Mouse (Mus musculus): ENCODE results near the gene Upk3a. TPM values are rescaled to one million over a fixed set of nuclear protein-coding genes. Genes with fewer than 3 reads are reported as not detected.

The Upk3a gene
- 1.2 and 2.1 TPM in 2 replicates for polyA plus RNA-seq (2014; fragmentation: Nextera tagmentation; extraction: Ambion mirVana)

DNA sequence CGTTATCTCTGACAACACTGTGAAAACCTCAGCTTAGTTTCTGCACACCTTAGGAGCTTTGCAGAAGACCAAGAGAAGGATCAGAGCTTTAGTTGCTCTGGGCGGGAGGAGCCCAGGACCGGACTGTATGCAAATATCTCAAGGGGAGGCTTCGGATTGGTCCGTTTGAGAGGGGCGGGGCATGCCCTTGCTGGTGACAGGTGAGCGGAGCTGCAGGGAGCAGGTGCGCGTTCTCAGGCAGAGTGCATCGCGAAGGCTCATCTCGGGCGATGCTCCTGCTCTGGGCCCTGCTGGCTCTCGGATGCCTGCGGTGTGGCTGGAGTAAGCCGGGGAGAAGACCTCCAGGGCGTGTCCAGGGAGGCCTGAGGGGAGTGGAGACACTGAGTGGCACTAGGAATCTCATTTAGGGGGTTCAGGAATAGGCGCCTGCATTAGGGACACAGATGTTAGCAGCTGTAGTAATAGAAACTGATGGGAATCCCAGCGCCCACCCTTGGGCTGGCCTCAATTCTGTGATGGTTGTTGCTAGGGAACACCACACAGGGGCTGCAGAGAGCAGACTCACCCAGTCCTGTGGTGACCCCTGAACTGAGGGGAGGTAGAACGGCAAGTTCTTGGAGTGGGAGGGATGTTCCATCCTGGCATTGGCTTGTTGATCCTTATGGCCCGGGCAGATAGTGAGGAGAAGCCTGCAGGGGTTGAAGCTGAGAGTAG lies at the start of gene Upk3a:
Gene Upk3a (plus strand): TSS at position 191 of the 714 bp plus-strand sequence.
- Histone ChIP-seq H3K9ac (ENCODE audit: low read length) (no peak within 1 kb of the TSS), H3K27ac (ENCODE audit: low read depth) (no peak within 1 kb of the TSS), H3K4me1 (replicated peaks; ENCODE audit: control insufficient read depth, insufficient read depth, low read length) (peaks cover 13% of the 10 kb centered on the region; the same call in 1 of the 2 replicates), H3K27me3 (replicated peaks; ENCODE audit: control insufficient read depth, insufficient read depth, low read length) (0 out of 2 replicates have a peak, but pooled peaks cover 2% of the 10 kb centered on the region), H3K9me3 (ENCODE audit: control insufficient read depth, low read length) (no peaks in the 10 kb centered on the region), H3K36me3 (ENCODE audit: control insufficient read depth, insufficient read depth, low read length) (no peaks in the 10 kb centered on the region), H3K4me2 (ENCODE audit: low read length) (peak within 1 kb of the TSS; percentile 9; the same call in 1 of the 2 replicates), H3K4me3 (ENCODE audit: low read depth, low read length) (no peak within 1 kb of the TSS)
- ATAC-seq (replicated peaks; ENCODE audit: low FRiP score, low TSS enrichment, low read depth) = peak; percentile 81
- 6% methylated on average over 21 of the region's 21 CpGs for WGBS
- DNase-seq (ENCODE audit: low spot score) = peak; percentile 67

DNA sequence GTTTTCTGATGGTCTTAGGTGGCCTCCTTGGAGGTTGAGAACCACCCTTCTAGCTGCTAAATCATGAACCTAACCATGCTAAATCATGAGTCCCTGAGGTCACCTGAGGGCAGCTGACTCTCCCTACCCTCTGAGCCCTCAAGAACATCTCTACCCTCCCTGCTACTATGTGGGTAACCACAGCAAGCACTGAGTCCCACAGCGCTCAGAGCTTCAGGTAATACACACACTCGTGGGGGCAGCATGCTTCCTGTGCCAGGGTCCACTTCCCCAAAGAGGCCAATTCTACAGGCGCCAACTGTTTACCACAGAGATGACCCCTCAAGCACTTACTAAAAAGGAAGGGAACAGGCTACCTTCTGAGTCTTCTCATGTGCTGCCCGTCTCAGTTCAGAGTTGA lies 48.4 kb upstream of the Upk3a start:
- DNase-seq (ENCODE audit: low spot score) = no peak
- H3K4me1 ChIP-seq (replicated peaks; ENCODE audit: control insufficient read depth, insufficient read depth, low read length) = no peaks in the 10 kb centered on the region
- 85% methylated on average over 4 of the region's 4 CpGs for WGBS
- H3K27me3 ChIP-seq (replicated peaks; ENCODE audit: control insufficient read depth, insufficient read depth, low read length) = no peaks in the 10 kb centered on the region
- H3K4me2 ChIP-seq (ENCODE audit: low read length) = no peak overlapping the region
- no peak overlapping the region for H3K4me3 ChIP-seq (ENCODE audit: low read depth, low read length)
- no peaks in the 10 kb centered on the region for H3K9me3 ChIP-seq (ENCODE audit: control insufficient read depth, low read length)
- H3K9ac ChIP-seq (ENCODE audit: low read length) = no peak overlapping the region
- no peaks in the 10 kb centered on the region for H3K36me3 ChIP-seq (ENCODE audit: control insufficient read depth, insufficient read depth, low read length)
- no peak overlapping the region for H3K27ac ChIP-seq (ENCODE audit: low read depth)
- no peak for ATAC-seq (replicated peaks; ENCODE audit: low FRiP score, low TSS enrichment, low read depth)

DNA sequence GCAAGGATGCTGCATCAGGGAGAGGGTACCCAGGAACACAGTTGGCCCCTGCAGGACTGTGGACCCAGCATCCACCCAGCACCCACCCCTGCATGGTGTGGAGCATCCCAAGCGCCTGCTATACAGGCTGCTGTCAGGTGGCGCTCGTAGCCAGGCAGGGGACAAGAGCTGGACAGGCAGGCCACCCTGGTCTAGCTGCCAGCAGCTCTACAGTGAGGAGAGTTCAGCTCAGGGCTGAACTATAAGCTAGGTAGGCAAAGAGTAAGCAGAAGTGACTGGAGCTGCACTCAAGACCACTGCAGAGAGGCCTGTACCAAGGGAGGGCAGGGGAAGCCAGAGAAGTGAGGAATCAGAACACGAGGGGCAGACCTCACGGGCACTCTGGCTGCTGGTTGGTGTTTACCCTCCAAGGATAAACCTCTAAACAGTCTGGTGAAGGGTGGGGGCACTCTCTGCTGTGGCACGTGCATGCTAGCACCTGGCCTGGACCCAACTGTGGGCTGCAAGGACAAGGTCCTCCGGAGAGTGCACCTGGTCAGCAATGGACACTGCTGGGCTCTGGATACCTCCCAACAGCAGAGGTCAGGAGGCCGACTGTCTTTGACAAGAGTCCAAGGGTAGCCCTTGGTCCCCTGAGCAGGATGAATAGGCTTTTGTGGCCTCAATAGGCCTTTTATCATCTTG lies 43.9 kb upstream of the Upk3a start:
- H3K4me1 ChIP-seq (replicated peaks; ENCODE audit: control insufficient read depth, insufficient read depth, low read length) = no peaks in the 10 kb centered on the region
- no peak overlapping the region for H3K9ac ChIP-seq (ENCODE audit: low read length)
- H3K27me3 ChIP-seq (replicated peaks; ENCODE audit: control insufficient read depth, insufficient read depth, low read length) = no peaks in the 10 kb centered on the region
- DNase-seq (ENCODE audit: low spot score) (no peak), ATAC-seq (replicated peaks; ENCODE audit: low FRiP score, low TSS enrichment, low read depth) (no peak; the same call in 1 of the 2 replicates)
- H3K9me3 ChIP-seq (ENCODE audit: control insufficient read depth, low read length) = no peaks in the 10 kb centered on the region
- no peaks in the 10 kb centered on the region for H3K36me3 ChIP-seq (ENCODE audit: control insufficient read depth, insufficient read depth, low read length)
- no peak overlapping the region for H3K4me3 ChIP-seq (ENCODE audit: low read depth, low read length)
- no peak overlapping the region for H3K27ac ChIP-seq (ENCODE audit: low read depth)
- 69% methylated on average over 8 of the region's 8 CpGs for WGBS
- no peak overlapping the region for H3K4me2 ChIP-seq (ENCODE audit: low read length)

DNA sequence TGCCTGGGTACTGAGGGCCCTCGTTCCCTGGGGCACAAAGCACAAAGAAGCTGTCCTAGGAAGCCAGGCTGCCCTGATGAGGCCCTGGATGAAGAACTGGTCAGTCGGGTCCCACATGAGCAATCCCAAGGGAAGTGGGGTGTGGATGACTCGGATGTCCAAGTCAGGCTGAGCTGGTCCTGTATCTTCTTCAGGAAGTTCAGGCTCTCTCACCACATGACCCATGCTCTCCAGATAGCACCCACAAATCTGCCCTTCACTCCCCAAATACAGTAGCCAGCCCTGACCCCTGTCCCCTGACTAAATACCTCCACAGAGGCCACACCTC lies 43.4 kb upstream of the Upk3a start:
- Histone ChIP-seq H3K4me3 (ENCODE audit: low read depth, low read length) (no peak overlapping the region), H3K27me3 (replicated peaks; ENCODE audit: control insufficient read depth, insufficient read depth, low read length) (no peaks in the 10 kb centered on the region), H3K4me2 (ENCODE audit: low read length) (no peak overlapping the region), H3K36me3 (ENCODE audit: control insufficient read depth, insufficient read depth, low read length) (no peaks in the 10 kb centered on the region), H3K27ac (ENCODE audit: low read depth) (no peak overlapping the region), H3K9me3 (ENCODE audit: control insufficient read depth, low read length) (no peaks in the 10 kb centered on the region), H3K9ac (ENCODE audit: low read length) (no peak overlapping the region), H3K4me1 (replicated peaks; ENCODE audit: control insufficient read depth, insufficient read depth, low read length) (no peaks in the 10 kb centered on the region)
- DNase-seq (ENCODE audit: low spot score) = no peak
- ATAC-seq (replicated peaks; ENCODE audit: low FRiP score, low TSS enrichment, low read depth) = no peak
- WGBS = 61% methylated on average over 3 of the region's 3 CpGs

DNA sequence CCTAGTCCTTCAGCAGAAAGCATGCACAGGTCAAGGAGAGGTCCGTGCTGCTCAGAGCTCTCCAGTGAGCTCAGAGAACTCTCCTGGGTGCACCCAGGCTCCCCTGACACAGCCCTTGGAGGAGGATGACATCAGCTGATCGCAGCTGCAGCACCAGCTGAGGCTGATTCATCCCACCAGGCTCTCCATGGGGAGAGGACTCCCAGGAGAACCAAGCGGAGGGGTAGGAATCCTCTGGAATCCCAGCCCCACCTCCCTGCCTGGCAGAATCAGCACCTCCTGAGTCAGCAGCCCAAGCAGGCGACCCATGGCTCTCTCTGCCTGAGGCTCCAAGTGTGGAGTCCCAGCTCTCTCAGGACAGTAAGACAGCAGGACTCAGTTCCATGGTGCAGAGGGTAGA lies 41.2 kb upstream of the Upk3a start:
- 26% methylated on average over 4 of the region's 4 CpGs for WGBS
- ATAC-seq (replicated peaks; ENCODE audit: low FRiP score, low TSS enrichment, low read depth) = no peak
- H3K4me1 ChIP-seq (replicated peaks; ENCODE audit: control insufficient read depth, insufficient read depth, low read length) = no peaks in the 10 kb centered on the region
- H3K9me3 ChIP-seq (ENCODE audit: control insufficient read depth, low read length) = no peaks in the 10 kb centered on the region
- no peak overlapping the region for H3K4me3 ChIP-seq (ENCODE audit: low read depth, low read length)
- H3K4me2 ChIP-seq (ENCODE audit: low read length) = no peak overlapping the region
- no peak for DNase-seq (ENCODE audit: low spot score)
- no peaks in the 10 kb centered on the region for H3K27me3 ChIP-seq (replicated peaks; ENCODE audit: control insufficient read depth, insufficient read depth, low read length)
- no peaks in the 10 kb centered on the region for H3K36me3 ChIP-seq (ENCODE audit: control insufficient read depth, insufficient read depth, low read length)
- no peak overlapping the region for H3K27ac ChIP-seq (ENCODE audit: low read depth)
- H3K9ac ChIP-seq (ENCODE audit: low read length) = no peak overlapping the region

DNA sequence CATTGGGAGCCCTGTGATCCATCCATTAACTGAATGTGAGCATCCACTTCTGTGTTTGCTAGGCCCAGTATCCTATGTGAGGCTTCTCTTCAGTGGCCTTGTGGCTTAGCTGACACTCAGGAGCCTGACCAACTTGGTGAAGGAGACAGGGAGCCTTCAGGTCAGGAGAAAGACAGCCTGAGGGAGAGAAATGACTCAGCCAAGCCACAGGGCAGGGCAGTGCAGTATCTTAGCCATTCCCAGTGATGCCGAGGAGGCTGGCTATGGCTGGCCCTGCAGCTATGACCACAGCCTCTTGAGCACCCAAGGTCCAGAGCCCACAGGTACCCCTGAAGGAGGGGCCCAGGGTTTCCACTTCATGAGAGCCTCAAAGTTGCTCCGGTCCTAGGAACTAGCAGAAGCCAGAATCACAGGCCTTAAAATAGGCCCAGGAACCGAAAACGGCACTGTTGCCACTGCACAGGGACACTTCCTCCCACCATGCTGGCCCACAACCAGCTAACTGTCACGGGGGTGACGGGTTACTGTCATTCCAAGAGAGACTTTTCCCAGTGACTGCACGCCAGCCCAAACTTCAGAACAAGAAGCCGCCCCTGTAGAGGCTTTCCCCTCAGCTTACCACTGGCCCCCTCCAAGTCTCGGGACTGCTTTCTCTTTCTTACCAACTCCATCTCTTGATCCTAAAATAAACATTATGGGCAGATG lies 35.2 kb upstream of the Upk3a start:
- no peaks in the 10 kb centered on the region for H3K27me3 ChIP-seq (replicated peaks; ENCODE audit: control insufficient read depth, insufficient read depth, low read length)
- 79% methylated on average over 9 of the region's 9 CpGs for WGBS
- no peak overlapping the region for H3K4me2 ChIP-seq (ENCODE audit: low read length)
- DNase-seq (ENCODE audit: low spot score) = no peak
- ATAC-seq (replicated peaks; ENCODE audit: low FRiP score, low TSS enrichment, low read depth) = no peak
- no peak overlapping the region for H3K27ac ChIP-seq (ENCODE audit: low read depth)
- peaks cover 3% of the 10 kb centered on the region for H3K4me1 ChIP-seq (replicated peaks; ENCODE audit: control insufficient read depth, insufficient read depth, low read length)
- no peak overlapping the region for H3K4me3 ChIP-seq (ENCODE audit: low read depth, low read length)
- H3K9me3 ChIP-seq (ENCODE audit: control insufficient read depth, low read length) = no peaks in the 10 kb centered on the region
- H3K9ac ChIP-seq (ENCODE audit: low read length) = no peak overlapping the region
- no peaks in the 10 kb centered on the region for H3K36me3 ChIP-seq (ENCODE audit: control insufficient read depth, insufficient read depth, low read length)

DNA sequence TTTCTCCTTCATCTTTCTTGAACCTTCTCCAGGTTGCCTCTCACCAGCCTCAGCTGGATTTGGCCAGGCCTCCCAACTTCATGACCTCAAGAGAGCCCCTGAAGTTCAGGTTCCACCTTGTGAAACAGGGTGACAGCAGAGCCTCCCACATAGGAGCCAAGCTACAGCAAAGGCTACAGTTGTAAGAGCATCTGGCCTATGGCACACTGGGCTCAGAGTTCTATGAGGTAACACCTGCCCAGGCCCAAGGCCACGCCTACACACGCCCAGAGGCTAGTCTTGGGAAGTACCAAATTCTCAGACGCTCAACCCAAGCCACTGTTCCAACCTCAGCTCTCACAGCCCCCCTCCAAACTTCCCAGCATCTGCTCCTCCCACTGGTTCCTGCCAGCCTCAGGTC lies 34.1 kb upstream of the Upk3a start:
- Histone ChIP-seq H3K4me2 (ENCODE audit: low read length) (no peak overlapping the region), H3K36me3 (ENCODE audit: control insufficient read depth, insufficient read depth, low read length) (no peaks in the 10 kb centered on the region), H3K4me1 (replicated peaks; ENCODE audit: control insufficient read depth, insufficient read depth, low read length) (peaks cover 6% of the 10 kb centered on the region), H3K9me3 (ENCODE audit: control insufficient read depth, low read length) (no peaks in the 10 kb centered on the region), H3K4me3 (ENCODE audit: low read depth, low read length) (no peak overlapping the region), H3K27ac (ENCODE audit: low read depth) (no peak overlapping the region), H3K27me3 (replicated peaks; ENCODE audit: control insufficient read depth, insufficient read depth, low read length) (no peaks in the 10 kb centered on the region), H3K9ac (ENCODE audit: low read length) (no peak overlapping the region)
- ATAC-seq (replicated peaks; ENCODE audit: low FRiP score, low TSS enrichment, low read depth) (no peak), DNase-seq (ENCODE audit: low spot score) (no peak)
- WGBS = 88% methylated on average over 3 of the region's 3 CpGs

DNA sequence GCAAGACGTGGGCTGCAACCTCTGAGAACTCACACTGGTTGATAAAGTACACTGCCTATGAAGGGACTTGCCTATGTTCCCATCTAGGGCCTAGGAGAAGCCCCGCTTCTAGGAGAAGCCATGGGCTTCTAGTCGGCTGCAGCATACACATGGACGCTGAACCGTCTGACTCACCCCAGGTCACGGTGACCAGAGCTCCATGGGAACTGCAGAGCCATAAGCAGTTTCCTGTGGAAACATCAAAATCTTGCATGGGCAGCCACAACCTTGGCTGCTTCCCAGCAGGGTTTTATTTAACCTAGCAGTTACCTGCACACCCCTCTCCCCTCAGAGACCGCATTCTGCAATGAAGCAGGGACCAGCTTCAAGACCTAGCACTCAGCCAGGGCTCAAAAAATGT lies 33.2 kb upstream of the Upk3a start:
- Histone ChIP-seq H3K9ac (ENCODE audit: low read length) (no peak overlapping the region), H3K27ac (ENCODE audit: low read depth) (no peak overlapping the region), H3K36me3 (ENCODE audit: control insufficient read depth, insufficient read depth, low read length) (no peaks in the 10 kb centered on the region), H3K9me3 (ENCODE audit: control insufficient read depth, low read length) (no peaks in the 10 kb centered on the region), H3K4me1 (replicated peaks; ENCODE audit: control insufficient read depth, insufficient read depth, low read length) (peaks cover 12% of the 10 kb centered on the region), H3K4me3 (ENCODE audit: low read depth, low read length) (no peak overlapping the region), H3K4me2 (ENCODE audit: low read length) (no peak overlapping the region), H3K27me3 (replicated peaks; ENCODE audit: control insufficient read depth, insufficient read depth, low read length) (no peaks in the 10 kb centered on the region)
- WGBS = 84% methylated on average over 7 of the region's 7 CpGs
- no peak for ATAC-seq (replicated peaks; ENCODE audit: low FRiP score, low TSS enrichment, low read depth)
- no peak for DNase-seq (ENCODE audit: low spot score)
